Comparison of ENCODE assay signal across 8 mouse cellular contexts in genomic region chr3:27984620-27985019, GRCm38 (mm10). TPM values are rescaled to one million over a fixed set of nuclear protein-coding genes. Genes with fewer than 3 reads are reported as not detected.
A peak's percentile ranks its signal among the peaks of the same experiment; 100 is the strongest.
DNase-seq lines count a peak whose midpoint lies in the region; TF ChIP-seq lines count a peak whose summit lies in the region.

No protein-coding gene starts in this region.

- TF ChIP-seq CTCF in heart, adult 2 months (IDR thresholded peaks at IDR 0.05) = no peak
- no peak for TF ChIP-seq CTCF in cortical plate, adult 2 months (IDR thresholded peaks at IDR 0.05; ENCODE audit: extremely low read depth, insufficient read depth, low read length)

- H3K4me1 ChIP-seq in heart, adult 2 months (ENCODE audit: control insufficient read depth, insufficient read depth, low read length) = peaks cover 7% of the 10 kb centered on the region
- peaks cover 1% of the 10 kb centered on the region; the same call in 1 of the 2 replicates for H3K4me1 ChIP-seq in cortical plate, adult 2 months (ENCODE audit: control insufficient read depth, insufficient read depth, low read length)
- peaks cover 14% of the 10 kb centered on the region for H3K4me1 ChIP-seq in hindbrain, embryonic 10.5 days (replicated peaks)

- TF ChIP-seq POLR2A in heart, adult 2 months (IDR thresholded peaks at IDR 0.05; ENCODE audit: insufficient read depth, low read depth, low read length) = no peak
- no peak for TF ChIP-seq POLR2A in cortical plate, adult 2 months (IDR thresholded peaks at IDR 0.05; ENCODE audit: extremely low read depth, insufficient read depth, low read length)

- intact Hi-C loops in heart, adult 2 months (cut with DNase I) = loop anchor here (5.0 kb wide), 2 partner anchors 272 to 522 kb away; partner anchors contain the start of gene Fndc3b
- intact Hi-C loops in heart, postnatal 14 days (cut with DNase I) = loop anchor here (5.0 to 10.0 kb wide), 3 partner anchors 47 to 760 kb away; partner anchors contain the start of gene Pld1
- intact Hi-C loops in left cerebral cortex, postnatal 36 days (cut with DNase I) = loop anchor here (2.0 to 5.0 kb wide), 3 partner anchors 53 to 763 kb away; no protein-coding TSS in a partner anchor
- intact Hi-C loops in gastrocnemius, postnatal 36 days (cut with DNase I) = loop anchor here (5.0 to 10.0 kb wide), 2 partner anchors 123 to 520 kb away; no protein-coding TSS in a partner anchor

- H3K27ac ChIP-seq in heart, adult 2 months = peak overlapping the region; percentile 65
- H3K27ac ChIP-seq in cortical plate, adult 2 months (ENCODE audit: insufficient read depth, low read length) = no peak overlapping the region
- no peak overlapping the region for H3K27ac ChIP-seq in hindbrain, embryonic 10.5 days
- no peak overlapping the region for H3K27ac ChIP-seq in macrophage

- DNase-seq in heart, adult 2 months = peak in 1 of 2 experiments; percentile 29
- DNase-seq in heart, postnatal 14 days = no peak
- DNase-seq in hindbrain, embryonic 10.5 days (ENCODE audit: low spot score) = no peak
- DNase-seq in left cerebral cortex, postnatal 36 days (ENCODE audit: low spot score in 2 of 2) = no peak
- no peak for DNase-seq in T-cell, adult 2 months (ENCODE audit: low spot score)
- DNase-seq in gastrocnemius, postnatal 36 days = no peak

- H3K36me3 ChIP-seq in heart, adult 2 months (ENCODE audit: control insufficient read depth, insufficient read depth, low read length) = no peaks in the 10 kb centered on the region; the same call in 1 of the 2 replicates
- no peaks in the 10 kb centered on the region for H3K36me3 ChIP-seq in hindbrain, embryonic 10.5 days
- no peaks in the 10 kb centered on the region for H3K36me3 ChIP-seq in macrophage (ENCODE audit: inconsistent target)

- H3K27me3 ChIP-seq in heart, adult 2 months (ENCODE audit: control insufficient read depth, insufficient read depth, low read length) = no peaks in the 10 kb centered on the region
- no peaks in the 10 kb centered on the region for H3K27me3 ChIP-seq in hindbrain, embryonic 10.5 days (ENCODE audit: insufficient read depth, poor library complexity, severe bottlenecking)

- no peak for TF ChIP-seq EP300 in heart, adult 2 months (IDR thresholded peaks at IDR 0.05; ENCODE audit: insufficient read depth, low read depth, low read length)

- peak overlapping the region; percentile 61 for H3K4me3 ChIP-seq in heart, adult 2 months
- H3K4me3 ChIP-seq in cortical plate, adult 2 months (ENCODE audit: insufficient read depth, low read length) = peak overlapping the region; percentile 15
- H3K4me3 ChIP-seq in hindbrain, embryonic 10.5 days = peak overlapping the region; percentile 36; the same call in 1 of the 2 replicates
- H3K4me3 ChIP-seq in macrophage (ENCODE audit: inconsistent target) = peak overlapping the region; percentile 50

- 38% methylated on average over 4 of the region's 4 CpGs for WGBS in heart, adult 2 months
- 73% methylated on average over 4 of the region's 4 CpGs for WGBS in hindbrain, embryonic 10.5 days
- 55% methylated on average over 4 of the region's 4 CpGs for WGBS in macrophage (ENCODE audit: missing documents)

- H3K79me2 ChIP-seq in heart, adult 2 months (replicated peaks; ENCODE audit: control insufficient read depth, insufficient read depth, low read length) = no peaks in the 10 kb centered on the region
- H3K79me2 ChIP-seq in macrophage (ENCODE audit: inconsistent target) = peaks cover 17% of the 10 kb centered on the region; the same call in 1 of the 2 replicates

- peak overlapping the region; percentile 30 for H3K9ac ChIP-seq in heart, adult 2 months (ENCODE audit: low read depth, low read length)

- H3K9me3 ChIP-seq in hindbrain, embryonic 10.5 days = no peaks in the 10 kb centered on the region

RNA-seq across cellular contexts. Expression of gene Pld1, which starts 46.1 kb away (rescaled TPM):
- total RNA-seq in heart, adult 2 months (2021) = 10 to 100 TPM; 11.4 to 11.8 TPM
- 4.0 and 6.0 TPM in 2 replicates for polyA plus RNA-seq in heart, adult 2 months (2012; rRNA removed)
- total RNA-seq in heart, postnatal 14 days (2021) = 10 to 100 TPM; 16.0 to 19.2 TPM
- 6.0 and 7.6 TPM in 2 replicates for polyA plus RNA-seq in cortical plate, adult 2 months (2012; rRNA removed)
- polyA plus RNA-seq in hindbrain, embryonic 10.5 days (2016; fragmentation: Nextera tagmentation; extraction: Ambion mirVana) = 2.8 and 3.2 TPM in 2 replicates
- total RNA-seq in macrophage (2018; cell fraction: chromatin; rRNA removed) = 10 to 100 TPM in 25 of 26 experiments, 1 to 10 TPM in 1; 7.8 to 82.2 (median 61.7) TPM
- total RNA-seq in macrophage (2018; cell fraction: cytosol; rRNA removed) = 10 to 100 TPM in 22 of 26 experiments, 1 to 10 TPM in 4; 6.3 to 13.9 (median 11.5) TPM
- 10 to 100 TPM in 24 of 26 experiments, 1 to 10 TPM in 2; 7.7 to 51.5 (median 34.9) TPM for total RNA-seq in macrophage (2018; cell fraction: nucleus; rRNA removed)
- 7.6 to 9.4 TPM (median 7.9 TPM) in 3 replicates for polyA plus RNA-seq in macrophage (2018)
- 10 to 100 TPM in 1 of 2 experiments, 1 to 10 TPM in 1; 6.9 to 13.7 TPM for total RNA-seq in left cerebral cortex, postnatal 36 days (2021)
- 1 to 10 TPM; 4.7 to 6.6 TPM for total RNA-seq in gastrocnemius, postnatal 36 days (2021)
